Mouse (Mus musculus): ENCODE data around the gene Arpp21.

The Arpp21 gene

GRCm38 (mm10) chr9:112176317-112176716 lies 59.4 kb downstream of the Arpp21 start:
- DNase-seq = no peak

GRCm38 (mm10) chr9:112174407-112175357 lies 61.1 kb downstream of the Arpp21 start:
- no peak for DNase-seq

DNA sequence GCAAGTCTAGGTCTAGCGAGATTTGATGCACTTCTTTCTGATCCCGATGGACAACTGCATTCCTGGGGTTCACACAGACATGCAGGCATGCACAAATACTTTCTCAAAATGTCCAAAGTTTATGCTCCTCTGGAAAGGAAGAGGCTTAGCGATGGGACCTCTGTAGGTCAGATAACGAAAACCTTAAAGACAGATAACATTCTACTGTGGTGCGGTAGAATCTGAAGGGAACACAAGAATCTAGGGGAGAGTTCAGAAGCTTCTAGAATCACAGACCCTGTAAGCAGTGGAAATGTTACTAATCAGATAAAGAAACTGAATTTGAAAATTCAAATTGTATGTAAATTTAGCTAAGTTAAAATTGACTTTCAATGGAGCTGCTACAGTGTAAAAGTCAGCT lies 62.0 kb downstream of the Arpp21 start:
- DNase-seq = no peak

DNA sequence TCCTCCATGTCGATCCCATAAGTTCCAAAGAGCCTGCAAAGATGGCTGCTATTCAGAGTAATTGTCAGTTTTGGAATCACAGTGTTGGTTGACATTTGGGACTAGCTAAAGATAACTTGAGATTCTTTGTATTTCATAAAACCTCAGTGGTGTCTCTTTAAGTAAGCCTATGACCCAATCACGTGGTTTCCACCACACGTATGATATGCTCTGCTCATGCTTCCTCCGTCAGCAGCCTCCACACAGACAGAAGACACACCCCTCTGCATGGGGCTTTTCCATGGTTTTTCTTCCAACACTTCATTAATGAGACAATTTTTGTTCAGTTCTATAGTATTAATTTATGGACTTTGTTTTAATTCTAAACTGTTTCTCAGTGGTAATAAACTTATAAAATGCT lies 71.1 kb downstream of the Arpp21 start:
- DNase-seq = no peak

DNA sequence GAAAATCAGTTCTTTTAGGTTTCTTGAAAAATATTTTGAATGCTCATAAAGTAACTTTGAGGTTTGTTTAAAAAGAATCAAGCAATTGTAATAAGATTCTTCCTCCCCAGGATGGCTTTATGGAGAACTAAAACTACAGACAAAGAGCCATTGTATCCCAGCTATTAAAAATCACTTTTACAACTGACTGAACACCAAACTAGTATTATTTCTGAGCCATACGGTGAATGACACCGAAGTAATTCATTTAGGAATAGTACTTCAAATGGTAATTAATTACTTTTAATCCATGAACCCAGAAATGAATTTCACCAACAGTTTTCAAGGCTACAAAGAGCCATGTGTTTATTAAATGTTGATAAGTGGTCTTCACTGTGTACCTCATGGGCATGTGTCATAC lies 74.8 kb downstream of the Arpp21 start:
- DNase-seq = no peak

DNA sequence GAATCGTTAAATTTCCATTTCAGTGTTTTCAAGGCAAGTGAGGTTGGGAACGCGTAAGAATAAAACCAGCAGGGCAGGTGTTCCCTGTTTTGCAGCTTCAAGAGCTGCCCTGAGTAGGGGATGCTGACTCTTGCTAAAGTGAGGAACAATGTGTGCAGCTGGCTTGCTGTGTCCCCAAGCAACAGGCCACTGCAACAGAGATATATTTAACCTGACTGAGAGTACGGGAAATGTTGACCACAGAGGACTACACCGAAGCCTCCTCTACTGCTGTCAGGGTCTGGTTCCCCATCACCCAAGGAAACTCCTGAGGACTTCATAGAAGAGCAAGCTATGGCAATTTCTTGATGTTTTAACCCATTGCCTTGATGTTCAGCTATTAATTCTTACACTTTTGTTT lies 81.8 kb downstream of the Arpp21 start:
- DNase-seq = no peak

- DNase-seq = no peak
These were observed 83.0 kb downstream of the Arpp21 start for GRCm38 (mm10) chr9:112152762-112153161.

GRCm38 (mm10) chr9:112151177-112151576 lies 84.6 kb downstream of the Arpp21 start:
- no peak for DNase-seq

DNA sequence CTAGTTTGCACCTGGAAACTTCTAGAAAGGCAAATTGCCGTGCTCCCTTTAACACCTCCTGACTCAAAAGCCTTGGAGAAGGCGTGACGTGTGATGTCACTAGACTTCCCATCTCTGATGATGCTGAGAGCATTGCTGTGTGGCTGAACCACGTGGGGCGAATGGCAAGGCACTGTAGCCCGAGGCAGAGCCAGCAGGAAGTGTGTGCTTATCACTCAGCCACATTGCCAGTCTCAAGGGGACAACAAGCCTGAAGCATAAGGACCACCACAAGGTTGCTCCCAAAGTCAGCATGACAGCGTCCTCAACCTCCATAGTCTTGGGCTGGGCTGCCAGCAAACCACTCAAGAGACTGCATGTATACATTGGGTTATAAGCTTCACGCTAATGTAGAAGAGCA lies 95.1 kb downstream of the Arpp21 start:
- DNase-seq = no peak

GRCm38 (mm10) chr9:112137820-112138219 lies 97.9 kb downstream of the Arpp21 start:
- no peak for DNase-seq

- DNase-seq = no peak
These were observed 104.9 kb downstream of the Arpp21 start for GRCm38 (mm10) chr9:112130812-112131211.

GRCm38 (mm10) chr9:112124667-112125066 lies 111.1 kb downstream of the Arpp21 start:
- no peak for DNase-seq

- DNase-seq = no peak
These were observed 111.6 kb downstream of the Arpp21 start for GRCm38 (mm10) chr9:112124184-112124583.

DNA sequence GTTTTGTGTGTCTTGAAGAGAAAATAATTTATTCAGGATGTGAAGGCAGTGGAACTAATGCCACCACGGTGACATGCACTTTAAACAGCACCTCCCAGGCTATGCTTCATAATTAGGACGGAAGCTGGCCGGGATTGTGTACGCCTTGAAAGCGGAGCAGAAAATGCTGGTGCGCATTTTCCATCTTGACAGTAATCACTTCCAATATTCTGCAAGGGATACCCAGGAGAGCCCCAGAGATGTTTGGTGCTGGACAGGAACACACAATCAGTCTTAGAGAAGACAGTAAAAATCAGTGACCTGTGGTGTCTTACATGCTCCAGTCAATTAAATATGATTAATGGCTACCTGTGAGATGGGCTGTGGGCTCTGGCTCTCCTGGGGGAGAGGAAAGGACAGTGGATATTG lies 112.3 kb downstream of the Arpp21 start:
- no peak for DNase-seq

DNA sequence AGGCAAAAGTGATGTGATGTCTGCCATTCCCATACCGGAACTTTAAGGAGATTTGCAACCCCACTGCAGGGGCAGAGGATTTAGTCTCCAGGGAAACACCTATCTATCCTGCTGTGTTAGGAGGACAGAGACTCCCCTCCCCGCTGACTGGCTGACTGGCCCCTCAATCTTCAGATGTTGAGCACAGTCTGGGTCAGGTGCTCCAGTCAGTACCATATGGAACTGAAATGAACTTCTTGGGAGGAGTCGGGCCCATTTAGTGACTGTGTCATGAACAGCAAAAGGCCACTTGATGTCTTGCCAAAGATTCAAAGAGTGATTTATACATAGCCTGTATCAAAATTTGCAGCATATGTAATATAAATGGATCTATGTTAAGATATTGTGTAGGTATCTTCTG lies 116.2 kb downstream of the Arpp21 start:
- no peak for DNase-seq

DNA sequence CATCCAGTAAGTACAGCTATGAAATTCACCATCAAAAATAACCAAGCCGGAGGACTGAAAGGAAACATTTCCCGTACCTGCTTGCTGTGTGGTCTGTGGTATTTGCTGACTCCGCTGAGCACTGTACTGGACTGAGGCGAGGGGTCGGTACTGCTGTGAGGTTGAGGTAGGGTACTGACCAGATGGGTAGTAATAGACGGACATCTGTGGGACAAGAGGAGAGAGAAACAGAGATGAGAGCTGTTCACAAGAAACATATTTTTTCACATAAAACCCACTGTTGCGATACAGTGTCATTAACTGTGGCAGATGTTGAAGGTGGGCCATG lies 116.7 kb downstream of the Arpp21 start:
- DNase-seq = no peak

GRCm38 (mm10) chr9:112118411-112119105 lies 117.2 kb downstream of the Arpp21 start:
- peak; percentile 47 for DNase-seq

- DNase-seq = no peak
These were observed 117.9 kb downstream of the Arpp21 start for GRCm38 (mm10) chr9:112117632-112118410.

GRCm38 (mm10) chr9:112111610-112112009 lies 124.1 kb downstream of the Arpp21 start:
- no peak for DNase-seq

DNA sequence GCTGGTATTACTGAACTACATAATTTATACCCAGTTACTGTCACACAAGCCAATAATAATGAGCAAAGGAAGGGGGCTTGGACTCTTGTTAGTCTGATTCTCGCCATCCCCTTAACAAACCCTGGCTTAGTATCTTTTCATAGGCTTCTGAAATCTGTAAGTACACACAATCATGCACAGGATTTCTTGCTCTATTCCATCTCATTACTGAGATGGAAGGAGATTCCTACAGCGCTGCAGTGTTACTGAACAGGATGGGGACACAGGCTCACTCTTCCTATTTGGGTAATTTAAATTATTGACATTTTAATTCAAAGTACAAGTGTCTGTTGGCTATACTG lies 132.9 kb downstream of the Arpp21 start:
- no peak for DNase-seq

DNA sequence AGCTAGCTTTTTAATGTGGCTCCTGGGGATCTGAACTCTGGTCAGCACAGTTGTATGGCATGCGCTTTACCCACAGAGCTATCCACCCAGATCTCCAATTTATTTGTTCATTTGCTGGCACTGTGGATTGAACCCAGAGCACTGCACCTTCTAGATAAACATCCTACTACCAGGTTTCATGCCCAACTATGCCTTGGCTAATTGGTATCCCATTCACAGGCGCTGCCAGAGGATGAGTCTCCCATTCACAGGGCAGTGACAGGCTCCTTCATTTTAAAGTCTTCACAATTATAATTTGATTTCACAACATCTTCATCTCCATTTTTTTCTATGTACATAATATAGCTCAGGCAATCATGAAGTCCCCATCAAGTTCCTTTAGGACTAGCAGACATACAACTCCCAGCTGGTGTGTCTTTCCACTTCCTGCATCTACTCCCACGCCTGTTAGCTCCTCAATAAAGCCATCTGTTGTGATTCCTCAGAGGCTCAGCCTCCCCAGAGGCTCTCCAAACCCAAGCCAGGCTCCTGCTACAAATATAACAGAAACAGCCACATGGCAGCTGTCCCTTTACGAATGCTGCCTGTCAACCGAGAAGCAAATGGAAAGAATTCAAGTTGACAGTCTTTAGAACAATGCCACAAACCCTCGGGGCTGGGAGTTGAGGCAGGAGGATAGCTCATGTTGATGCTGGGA lies 133.4 kb downstream of the Arpp21 start:
- DNase-seq = peak; percentile 58

DNA sequence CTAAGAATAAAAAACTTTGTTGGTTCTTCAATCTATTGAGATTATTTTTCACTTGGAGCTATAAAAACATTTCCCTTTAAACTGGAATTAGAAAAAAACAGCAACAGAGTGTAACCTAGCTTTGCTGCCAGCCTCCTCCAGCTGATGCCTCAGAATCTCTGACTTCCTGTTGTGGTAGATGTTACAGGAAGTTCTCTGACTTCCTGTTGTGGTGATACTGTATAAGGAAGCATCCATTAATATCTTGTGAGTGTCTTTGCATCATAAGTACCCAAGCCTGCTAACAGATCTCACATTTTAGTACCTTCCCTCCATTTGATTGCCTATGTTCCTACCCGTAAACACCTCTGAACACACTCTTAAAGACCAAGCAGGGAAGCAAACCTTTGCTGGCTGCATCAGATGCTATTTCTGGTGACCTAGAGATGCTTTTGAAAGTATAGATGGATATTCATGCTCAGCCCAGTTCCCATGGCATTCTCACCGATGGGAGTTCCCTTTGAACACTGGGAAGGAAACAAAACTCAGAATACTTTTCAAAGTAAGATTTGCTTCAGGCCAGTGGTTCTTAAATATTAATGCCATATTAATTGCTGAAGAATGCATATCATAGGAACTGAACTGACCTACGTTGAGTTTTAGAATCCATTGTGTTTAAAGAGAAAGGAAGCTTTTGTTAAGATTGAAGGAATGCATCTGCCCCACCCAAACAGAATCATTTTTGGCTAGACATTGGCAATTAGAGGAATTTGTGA lies 134.7 kb downstream of the Arpp21 start:
- no peak for DNase-seq
